Comparison of ENCODE assay signal across 10 mouse cellular contexts in the genomic region with DNA sequence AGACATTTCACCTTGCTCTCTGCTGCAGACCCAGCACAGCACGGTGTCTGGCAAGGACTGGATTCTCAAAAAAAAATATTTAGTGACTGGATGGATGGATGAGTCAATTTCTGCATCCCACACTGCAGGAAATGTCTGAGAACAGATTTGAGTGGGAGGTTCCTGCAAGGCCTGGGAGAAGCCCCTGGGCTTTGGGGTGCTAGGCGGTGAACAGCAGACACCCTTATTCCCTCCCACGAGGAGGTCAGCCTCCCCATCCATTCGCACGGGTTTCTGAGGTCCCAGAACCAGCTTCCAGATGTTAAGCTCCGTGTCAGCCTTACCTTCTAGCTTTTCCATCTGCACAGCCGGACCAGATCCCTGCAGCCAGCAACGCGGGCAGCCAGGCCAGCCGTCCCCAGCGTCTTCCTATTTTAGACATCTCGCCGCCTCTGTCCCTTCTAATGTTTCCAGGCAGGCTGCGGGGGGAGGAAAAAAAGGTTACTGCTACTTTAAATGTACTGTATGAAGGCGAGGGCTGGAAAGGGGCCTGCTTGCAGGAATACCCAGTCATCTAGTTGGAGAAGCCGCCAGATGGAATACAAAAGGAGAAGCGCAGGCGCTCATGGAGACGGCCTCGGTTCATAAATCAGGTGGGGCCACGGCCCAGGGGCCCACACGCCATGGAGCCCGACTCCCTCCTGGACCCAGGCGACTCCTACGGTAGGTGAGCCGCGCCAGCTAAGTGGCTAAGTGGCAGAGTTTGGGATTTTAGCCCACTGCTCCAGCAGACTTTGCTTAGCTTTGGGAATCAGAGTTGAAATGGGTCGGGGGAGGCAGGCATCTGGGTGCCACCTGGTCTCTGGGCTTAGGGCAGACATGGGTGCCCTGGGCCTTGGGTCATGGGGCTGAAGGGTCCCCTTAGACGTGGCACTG. TPM values are rescaled to one million over a fixed set of nuclear protein-coding genes. Genes with fewer than 3 reads are reported as not detected.
DNase-seq lines count a peak whose midpoint lies in the region; ATAC-seq lines count a peak whose summit lies in the region.
"Had no signal": no experiment of that assay in that cellular context is flagged by ENCODE, and none has a peak within 500 bp of the region (broad histone marks: within the 10 kb centered on the region; RNA-seq: fewer than 3 reads in every experiment).

A gene (plus strand): TSS at position 356 of the 915 bp plus-strand sequence.

- peak; percentile 40 for DNase-seq in kidney, postnatal 10 days
- no peak for DNase-seq in kidney, adult 8-10 months
- peak; percentile 40 to 53 for DNase-seq in cerebellum, adult 18-20 months
- DNase-seq in frontal cortex, postnatal 36 days (ENCODE audit: low spot score in 2 of 2): peak; percentile 76 to 82
- DNase-seq in hindbrain, embryonic 11.5 days (ENCODE audit: low spot score): peak; percentile 30
- peak; percentile 70 to 76 for DNase-seq in left cerebral cortex, postnatal 14 days (ENCODE audit: low spot score in 2 of 2)
- DNase-seq in right cerebral cortex, postnatal 10 days (ENCODE audit: low spot score in 2 of 2): peak; percentile 67 to 79
- no peak for DNase-seq in T-cell, adult 2 months (ENCODE audit: low spot score)

- no peak within 1 kb of the TSS for H3K4me3 ChIP-seq in hindbrain, embryonic 11.5 days (ENCODE audit: low read depth, low read length)
- H3K4me3 ChIP-seq: liver, embryonic 15.5 days had no signal

- H3K27me3 ChIP-seq in hindbrain, embryonic 11.5 days (ENCODE audit: control insufficient read depth, insufficient read depth, low read length): no peaks in the 10 kb centered on the region

- intact Hi-C loops in left cerebral cortex, postnatal 14 days (cut with DNase I): no loop called here

- H3K27ac ChIP-seq in hindbrain, embryonic 11.5 days (ENCODE audit: low read depth, low read length): 0 out of 2 replicates have a peak within 1 kb of the TSS, but pooled peaks have one; percentile 5
- H3K27ac ChIP-seq: liver, embryonic 15.5 days had no signal

- no peaks in the 10 kb centered on the region for H3K36me3 ChIP-seq in hindbrain, embryonic 11.5 days (ENCODE audit: control insufficient read depth, insufficient read depth, low read length)
- H3K36me3 ChIP-seq: G1E; liver, embryonic 15.5 days had no signal

- ATAC-seq in hindbrain, embryonic 11.5 days (ENCODE audit: low FRiP score): no peak

- H3K4me2 ChIP-seq in hindbrain, embryonic 11.5 days (replicated peaks; ENCODE audit: low read depth, low read length): no peak within 1 kb of the TSS
- H3K4me2 ChIP-seq: liver, embryonic 15.5 days had no signal

- no peaks in the 10 kb centered on the region for H3K9me3 ChIP-seq in hindbrain, embryonic 11.5 days (ENCODE audit: control insufficient read depth, low read length)
- H3K9me3 ChIP-seq: G1E; liver, embryonic 15.5 days had no signal

- WGBS in hindbrain, embryonic 11.5 days: 63% methylated on average over 29 of the region's 29 CpGs

- no peaks in the 10 kb centered on the region for H3K4me1 ChIP-seq in hindbrain, embryonic 11.5 days (replicated peaks; ENCODE audit: control insufficient read depth, insufficient read depth, low read length)
- H3K4me1 ChIP-seq: liver, embryonic 15.5 days had no signal

- H3K9ac ChIP-seq in hindbrain, embryonic 11.5 days (ENCODE audit: low read depth, low read length): no peak within 1 kb of the TSS
- H3K9ac ChIP-seq: liver, embryonic 15.5 days had no signal

RNA-seq across cellular contexts. Expression of the gene that starts here (rescaled TPM):
- 37.8 and 47.9 TPM in 2 replicates for polyA plus RNA-seq in hindbrain, embryonic 11.5 days (2014; fragmentation: Nextera tagmentation; extraction: Ambion mirVana)
- total RNA-seq in left cerebral cortex, postnatal 14 days (2021): 100 to 1,000 TPM; 155 to 169 TPM

Comparison
In these comparisons a context has a peak if more than half of its experiments do, and no peak if none do; other contexts are left out.
1. DNase-seq: peak in kidney, postnatal 10 days (single experiment), cerebellum, adult 18-20 months (2 of 2), frontal cortex, postnatal 36 days (2 of 2), hindbrain, embryonic 11.5 days (single experiment), left cerebral cortex, postnatal 14 days (2 of 2) and right cerebral cortex, postnatal 10 days (2 of 2); none in kidney, adult 8-10 months (0 of 2) and T-cell, adult 2 months (single experiment).